Mouse (Mus musculus) cerebellum, adult 2 months (tissue): ENCODE data around the gene Apom.

Experiments used
- CTCF ChIP-seq: fragments of 200-500 bp; IDR thresholded peaks from 2 replicates; pipeline ENCODE4 v1.5.1; 2011; ENCODE audit warnings: low read depth, mild to moderate bottlenecking, control low read depth, low read length, moderate library complexity, borderline replicate concordance; ENCODE audit not compliant: insufficient read depth
- POLR2A ChIP-seq: fragments of 200-500 bp; IDR thresholded peaks from 2 replicates; pipeline ENCODE4 v1.6.1; 2011; ENCODE audit warnings: low read length, control low read depth, borderline replicate concordance; ENCODE audit not compliant: insufficient read depth

GRCm38 (mm10) chr17:35153077-35153476 is 21.2 kb upstream of the Apom start:
- TF ChIP-seq POLR2A (no peak), CTCF (no peak)
